Mouse (Mus musculus) neutrophil, adult 65 days (primary cell): ENCODE measurements around the gene Derl2. TPM values are rescaled to one million over a fixed set of nuclear protein-coding genes. Genes with fewer than 3 reads are reported as not detected.

Experiments
- total RNA-seq: library from RNA; stranded (reverse); gene quantifications from 2 replicates; pipeline ENCODE4 v1.2.4, GENCODE M21; 2023

Gene Derl2
- total RNA-seq, result 25.7 and 29.8 TPM in 2 replicates

GRCm38 (mm10) chr11:71019201-71020068 lies at the start of gene Derl2, which contains the start of gene Mis12:
Gene Derl2 (minus strand): TSS chr11:71019841.
Gene Mis12 (plus strand): TSS chr11:71019611.

DNA sequence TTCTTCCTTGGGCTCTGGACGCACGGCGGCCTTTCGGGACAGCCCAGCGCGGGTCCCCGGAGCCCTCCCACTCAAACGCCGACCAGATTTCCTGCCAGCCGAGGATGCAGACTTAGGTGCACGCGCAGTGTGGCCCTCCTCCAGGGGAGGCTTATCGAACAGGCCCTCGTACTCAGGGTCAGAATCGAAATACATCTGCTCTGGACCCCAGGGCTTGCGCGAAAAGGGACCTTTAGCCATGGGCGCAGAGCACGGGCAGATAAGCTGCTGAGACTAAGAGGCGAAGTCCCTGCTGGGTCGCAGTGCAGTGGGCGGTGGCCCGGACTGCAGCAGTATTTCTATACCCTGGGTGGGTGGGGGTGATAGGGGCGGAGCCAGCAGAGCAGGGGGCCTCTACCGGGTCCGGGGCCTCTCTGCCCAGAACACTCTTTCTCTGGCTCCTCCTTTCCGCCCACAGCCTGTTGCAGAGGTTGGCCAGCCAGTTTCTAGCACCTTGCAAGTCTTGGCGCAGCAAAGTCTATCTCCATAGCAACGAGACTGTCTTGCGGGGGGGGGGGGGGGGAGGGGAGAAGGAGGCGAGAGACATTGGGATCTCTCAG lies 13.6 kb upstream of the Derl2 start, which contains the start of gene 6330403K07Rik:
TSS of gene 6330403K07Rik (minus strand) at position 351 of the 599 bp plus-strand sequence.

GRCm38 (mm10) chr11:71004316-71004773 lies 15.3 kb downstream of the Derl2 start, which contains the start of gene Dhx33:
Gene Dhx33 (minus strand): TSS chr11:71004437.

GRCm38 (mm10) chr11:70982557-70983228 lies 36.9 kb downstream of the Derl2 start, which contains the start of gene C1qbp:
Gene C1qbp (minus strand): TSS chr11:70983026.

DNA sequence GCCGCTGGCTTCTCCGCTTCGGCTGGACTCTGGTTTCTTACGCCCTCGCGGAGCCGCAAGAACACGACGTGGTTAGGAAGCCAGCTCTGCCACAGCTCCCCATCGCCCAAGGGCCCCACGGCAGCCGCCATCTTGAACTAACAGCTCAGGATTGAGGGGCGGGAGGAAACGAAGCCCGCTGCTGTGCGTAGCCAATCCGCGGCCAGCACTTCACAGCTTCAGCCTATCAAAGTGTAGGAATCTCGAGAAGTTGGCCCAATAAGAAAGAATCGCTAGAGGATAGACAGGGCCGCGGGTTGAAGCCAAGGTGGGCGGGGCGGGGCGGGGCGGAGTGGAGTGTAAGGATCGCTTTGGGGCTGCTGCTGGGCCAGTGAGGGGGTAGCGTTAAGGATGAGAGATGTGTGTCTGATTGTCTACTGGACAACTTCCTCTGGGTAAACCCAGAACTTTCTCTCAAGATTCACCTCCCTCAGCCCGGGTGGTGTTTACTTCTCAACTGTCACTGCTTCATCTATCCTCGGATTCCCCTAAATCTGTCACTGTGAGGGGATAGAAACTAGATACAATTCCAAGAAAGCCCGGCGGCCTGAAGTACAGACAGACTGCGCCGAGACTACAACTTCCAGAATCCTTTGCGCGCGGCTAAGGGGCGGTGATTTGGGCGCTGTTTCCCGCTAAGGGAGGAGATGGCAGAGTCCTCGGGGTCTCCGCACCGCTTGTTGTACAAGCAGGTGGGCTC lies 49.7 kb downstream of the Derl2 start, which contains the start of the genes Nup88 and Rpain:
TSS of gene Nup88 (minus strand) at position 153 of the 739 bp plus-strand sequence.
TSS of gene Rpain (plus strand) at position 393 of the 739 bp plus-strand sequence.

Other genes starting within 250 kb of the Derl2 start
- not detected in 2 replicates for gene Scimp, start 207.3 kb downstream of the Derl2 start, total RNA-seq
- 10.5 and 15.3 TPM in 2 replicates for gene Rabep1, start 175.1 kb downstream of the Derl2 start, total RNA-seq
- gene Nup88, start 49.9 kb downstream of the Derl2 start, total RNA-seq, result 45.9 and 64.5 TPM in 2 replicates
- gene Rpain, start 49.6 kb downstream of the Derl2 start, total RNA-seq, result 17.5 and 26.9 TPM in 2 replicates
- gene C1qbp, start 36.8 kb downstream of the Derl2 start, total RNA-seq, result 27.4 and 30.6 TPM in 2 replicates
- 4.6 and 8.7 TPM in 2 replicates for gene Dhx33, start 15.4 kb downstream of the Derl2 start, total RNA-seq
- gene Mis12, start 230 bp downstream of the Derl2 start, total RNA-seq, result 9.4 and 10.6 TPM in 2 replicates
- gene 6330403K07Rik, start 13.7 kb upstream of the Derl2 start, total RNA-seq, result not detected in 2 replicates
- 8.0 and 8.7 TPM in 2 replicates for gene Nlrp1a, start 124.9 kb upstream of the Derl2 start, total RNA-seq
- gene Nlrp1b, start 210.9 kb upstream of the Derl2 start, total RNA-seq, result 5.7 and 7.9 TPM in 2 replicates